Mouse (Mus musculus) left cerebral cortex, postnatal 10 days (tissue): ENCODE measurements around the gene Cpne2. TPM values are rescaled to one million over a fixed set of nuclear protein-coding genes. Genes with fewer than 3 reads are reported as not detected.

Source experiments
- microRNA-seq: library from miRNA; unstranded; fragments of <30 nt; microRNA quantifications from one replicate; pipeline ENCODE4 v1.2.0, GENCODE M21; 2022
- total RNA-seq, 2 experiments: library from RNA; stranded (reverse); gene quantifications; 2 replicates each; pipeline ENCODE4 v1.2.3; 2021

The Cpne2 gene
- total RNA-seq, 2 experiments from 2014 or later, result 40.3 to 42.3 TPM

Small RNAs within 50 kb of the gene (microRNA-seq; reads per million reads assigned to microRNA genes)
- gene Mir7072, result not detected

Other genes with a start within 250 kb of the Cpne2 start
- gene Slc12a3, start 203.8 kb upstream of the Cpne2 start, total RNA-seq, result under 1 TPM; 0.30 to 0.62 TPM
- 10 to 100 TPM; 41.5 to 44.3 TPM for gene Herpud1, start 146.6 kb upstream of the Cpne2 start, total RNA-seq
- gene Nlrc5, start 98.6 kb upstream of the Cpne2 start, total RNA-seq, result under 1 TPM; 0.61 to 0.77 TPM
- 10 to 100 TPM; 34.6 to 35.7 TPM for gene Rspry1, start 68.9 kb downstream of the Cpne2 start, total RNA-seq
- 10 to 100 TPM; 42.0 to 46.1 TPM for gene Fam192a, start 69.0 kb downstream of the Cpne2 start, total RNA-seq
- 100 to 1,000 TPM; 149 to 156 TPM for gene Arl2bp, start 133.6 kb downstream of the Cpne2 start, total RNA-seq
- gene Pllp, start 163.3 kb downstream of the Cpne2 start, total RNA-seq, result 10 to 100 TPM; 19.5 to 25.3 TPM
- gene Ccl22, start 212.6 kb downstream of the Cpne2 start, total RNA-seq, result under 1 TPM; 0.15 to 0.26 TPM
- gene Cx3cl1, start 239.0 kb downstream of the Cpne2 start, total RNA-seq, result 100 to 1,000 TPM; 417 to 438 TPM